Mouse (Mus musculus) left cerebral cortex, postnatal 36 days (tissue): ENCODE data around the gene Uspl1. TPM values are rescaled to one million over a fixed set of nuclear protein-coding genes. Genes with fewer than 3 reads are reported as not detected.

Experiments used
- DNase-seq, 2 experiments: peaks; one replicate each; pipeline ENCODE4 v3.0.0; 2021 to 2022; ENCODE audit warnings: low spot score in 2 of 2, mixed read lengths in 1 of 2
- intact Hi-C: fragments of 180-260 bp; cut with DNase I; formaldehyde crosslinking; loops from one replicate; pipeline ENCODE4 v1.15.1; 2025
- total RNA-seq, 2 experiments: library from RNA; stranded (reverse); gene quantifications; 2 replicates each; pipeline ENCODE4 v1.2.3; 2021

The Uspl1 gene
- total RNA-seq, 2 experiments from 2014 or later, result 38.5 to 43.6 TPM

DNA sequence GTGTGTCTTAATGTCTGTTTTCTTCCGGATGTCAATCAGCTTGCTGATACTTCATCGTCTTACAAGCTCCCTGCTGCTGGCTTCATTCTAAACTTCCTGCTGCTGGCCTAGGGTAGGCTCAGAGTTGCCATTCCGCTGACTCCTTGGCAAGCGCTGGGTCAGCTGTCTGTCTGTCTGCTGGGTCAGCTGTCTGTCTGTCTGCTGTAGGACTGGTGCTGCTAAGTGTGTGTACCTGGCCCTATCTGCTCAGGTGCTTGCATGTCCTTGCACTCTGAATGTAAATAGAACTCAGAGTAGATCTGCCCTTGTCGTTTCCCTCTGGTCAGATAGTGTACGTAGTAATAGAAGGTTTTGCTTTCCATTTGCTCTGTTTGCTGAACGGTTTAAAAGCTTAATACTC is 20.7 kb downstream of the Uspl1 start:
- intact Hi-C loops, result loop anchor here (10.0 kb wide), 1 partner anchor 420 kb away; no protein-coding TSS in a partner anchor
- DNase-seq, result no peak

DNA sequence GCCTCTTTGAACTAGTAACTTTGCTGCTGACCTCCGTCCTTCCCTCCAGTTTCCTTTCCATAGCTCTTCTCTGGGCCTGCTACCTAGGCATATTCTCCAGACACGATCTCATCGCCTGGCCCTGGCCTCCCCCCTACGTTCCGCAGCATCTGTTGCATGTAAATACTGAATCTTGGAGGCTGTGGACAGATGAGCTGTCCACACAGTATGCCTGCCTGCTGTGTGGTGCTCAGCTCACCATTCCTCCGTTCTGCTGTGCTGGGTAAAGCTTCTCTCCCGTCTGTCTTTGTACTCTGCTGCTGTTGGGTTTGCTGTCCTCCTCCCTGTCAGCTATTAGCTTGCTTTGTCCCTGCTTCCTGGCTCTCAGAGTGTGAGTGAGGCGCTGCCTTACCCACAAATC is 21.1 kb downstream of the Uspl1 start:
- intact Hi-C loops, result loop anchor here (10.0 kb wide), 1 partner anchor 420 kb away; no protein-coding TSS in a partner anchor
- no peak for DNase-seq

DNA sequence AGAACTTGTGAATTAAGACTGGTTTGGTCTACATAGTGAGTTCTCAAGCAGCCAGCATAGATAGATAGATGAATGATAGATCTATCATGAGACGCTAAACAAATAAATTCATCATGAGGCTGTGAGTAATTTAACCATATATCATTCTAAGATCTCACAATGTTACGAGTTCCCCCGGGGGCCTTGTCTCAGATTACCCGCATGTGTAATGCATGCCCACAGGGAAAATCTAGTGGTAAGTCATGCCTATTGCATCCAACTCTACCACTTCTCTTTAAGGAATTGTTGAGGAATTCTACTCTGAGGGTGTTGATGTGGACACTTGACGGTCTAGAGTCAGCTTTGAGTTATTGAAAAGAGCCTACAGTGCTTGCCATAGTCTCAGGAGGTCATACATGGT is 22.1 kb downstream of the Uspl1 start:
- intact Hi-C loops, result loop anchor here (10.0 kb wide), 1 partner anchor 419 kb away; no protein-coding TSS in a partner anchor
- DNase-seq, result no peak

DNA sequence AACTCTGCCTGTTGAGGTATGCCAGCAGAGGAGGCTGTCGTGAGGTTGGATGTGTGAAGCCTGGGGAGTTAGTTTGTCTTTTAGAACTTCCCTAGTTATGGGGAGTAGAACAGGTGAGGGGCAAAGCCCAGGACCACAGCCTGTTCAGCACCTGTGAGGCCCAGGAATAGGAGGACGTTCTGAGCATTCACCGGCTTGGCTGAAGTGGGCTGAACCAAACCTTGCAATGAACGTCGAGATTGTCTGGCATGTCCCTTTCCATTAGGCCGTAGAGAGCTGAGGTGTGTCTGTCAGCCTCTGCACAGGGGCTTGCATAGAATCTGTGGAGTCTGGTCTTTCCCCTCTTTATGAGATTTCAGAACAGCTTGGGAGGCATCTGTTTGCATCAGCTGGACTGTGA is 23.5 kb downstream of the Uspl1 start:
- intact Hi-C loops, result loop anchor here (10.0 kb wide), 1 partner anchor 417 kb away; no protein-coding TSS in a partner anchor
- no peak for DNase-seq

DNA sequence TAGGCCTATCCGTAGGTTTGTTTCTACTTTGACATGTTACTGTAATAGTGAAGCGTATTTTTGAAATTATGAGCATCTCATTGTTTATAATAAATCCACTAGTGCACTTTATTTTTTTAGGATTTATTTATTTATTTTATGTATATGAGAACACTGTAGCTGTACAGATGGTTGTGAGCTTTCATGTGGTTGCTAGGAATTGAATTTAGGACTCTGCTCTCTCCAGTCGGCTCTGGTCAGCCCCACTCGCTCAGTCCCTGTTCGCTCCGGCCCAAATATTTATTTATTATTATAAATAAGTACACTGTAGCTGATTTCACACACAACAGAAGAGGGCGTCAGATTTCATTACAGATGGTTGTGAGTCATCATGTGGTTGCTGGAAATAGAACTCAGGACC is 24.6 kb downstream of the Uspl1 start:
- DNase-seq, result no peak

DNA sequence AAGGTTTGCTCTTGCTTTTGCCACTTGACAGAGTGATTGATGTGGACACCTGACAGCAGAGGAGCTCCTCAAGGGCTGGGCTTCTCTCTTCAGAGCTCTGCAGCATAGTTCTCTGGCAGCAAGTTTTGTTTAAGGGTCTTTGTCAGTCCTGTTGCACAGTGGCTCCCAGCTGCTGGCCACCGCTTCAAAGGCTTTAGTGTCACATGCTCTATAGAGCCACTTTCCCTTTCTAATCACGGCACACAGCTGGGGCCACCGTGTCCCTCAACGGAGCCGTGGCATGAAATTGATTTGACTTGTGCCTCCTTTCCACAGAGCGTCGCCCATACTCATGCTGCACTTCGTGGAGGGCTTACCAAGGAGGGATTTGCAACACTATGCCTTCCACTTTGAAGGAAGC is 25.2 kb downstream of the Uspl1 start:
- no peak for DNase-seq
- intact Hi-C loops, result loop anchor here (10.0 kb wide), 1 partner anchor 415 kb away; no protein-coding TSS in a partner anchor

More for the DNA sequence above, 24.6 kb downstream of the Uspl1 start:
- intact Hi-C loops, result loop anchor here (10.0 kb wide), 1 partner anchor 416 kb away; no protein-coding TSS in a partner anchor

DNA sequence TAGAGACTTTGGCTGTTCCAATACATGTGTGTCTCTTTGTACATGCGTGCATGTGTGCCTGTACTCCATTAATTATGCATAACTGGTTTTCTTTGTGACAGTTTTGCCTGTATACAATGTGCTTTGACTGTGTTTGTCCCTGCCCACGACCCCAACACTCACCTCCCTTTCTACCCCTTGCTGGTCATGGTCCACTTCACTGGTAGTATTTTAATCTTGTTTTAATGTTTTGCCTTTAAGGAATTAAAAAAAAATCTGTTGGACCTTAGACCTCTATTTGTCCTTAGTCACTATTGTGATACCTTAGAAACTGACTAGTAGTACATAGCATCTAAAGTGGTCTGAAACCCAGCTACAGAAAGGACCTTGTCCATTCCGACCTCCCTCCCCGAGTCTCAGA is 26.9 kb downstream of the Uspl1 start:
- DNase-seq, result no peak
- intact Hi-C loops, result loop anchor here (5.0 kb wide), 1 partner anchor 126 kb away; no protein-coding TSS in a partner anchor

DNA sequence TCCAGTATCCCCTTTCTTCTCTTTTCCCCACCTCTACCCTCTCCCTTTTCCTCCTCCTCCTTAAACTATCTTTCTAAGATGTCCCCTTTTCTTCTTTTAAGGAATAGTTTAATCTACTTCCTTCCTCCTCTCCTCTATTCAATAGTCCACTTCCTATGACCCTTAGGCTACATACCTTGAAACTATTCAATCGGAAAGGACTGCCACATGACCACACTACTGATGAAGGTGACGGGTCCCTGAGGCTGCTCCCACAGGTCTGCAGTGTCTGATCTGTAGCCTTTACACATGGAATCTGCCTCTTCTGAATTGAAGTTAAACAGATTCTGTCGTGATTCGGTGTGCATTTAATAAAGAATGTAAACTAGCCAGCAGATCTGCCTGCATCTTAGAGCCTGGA is 28.7 kb downstream of the Uspl1 start:
- DNase-seq, result no peak
- intact Hi-C loops, result loop anchor here (5.0 kb wide), 1 partner anchor 124 kb away; no protein-coding TSS in a partner anchor

DNA sequence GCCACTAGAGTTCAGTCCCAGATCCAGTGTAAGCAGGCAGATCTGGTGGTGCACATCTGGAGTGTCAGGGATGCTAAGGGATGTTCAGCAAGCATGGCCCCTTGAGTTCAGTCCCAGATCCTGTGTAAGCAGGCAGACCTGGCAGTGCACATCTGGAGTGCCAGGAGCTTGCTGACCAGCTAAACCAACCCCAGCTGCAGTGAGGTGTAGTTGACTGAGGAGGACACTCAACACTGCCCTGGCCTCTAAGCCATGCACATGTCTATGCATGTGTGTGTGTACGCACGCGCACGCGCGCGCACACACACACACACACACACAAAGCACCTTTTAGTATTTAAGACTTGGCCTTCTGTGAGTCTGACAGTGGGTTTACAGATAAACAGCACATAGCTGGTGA is 31.4 kb downstream of the Uspl1 start:
- DNase-seq, result no peak

DNA sequence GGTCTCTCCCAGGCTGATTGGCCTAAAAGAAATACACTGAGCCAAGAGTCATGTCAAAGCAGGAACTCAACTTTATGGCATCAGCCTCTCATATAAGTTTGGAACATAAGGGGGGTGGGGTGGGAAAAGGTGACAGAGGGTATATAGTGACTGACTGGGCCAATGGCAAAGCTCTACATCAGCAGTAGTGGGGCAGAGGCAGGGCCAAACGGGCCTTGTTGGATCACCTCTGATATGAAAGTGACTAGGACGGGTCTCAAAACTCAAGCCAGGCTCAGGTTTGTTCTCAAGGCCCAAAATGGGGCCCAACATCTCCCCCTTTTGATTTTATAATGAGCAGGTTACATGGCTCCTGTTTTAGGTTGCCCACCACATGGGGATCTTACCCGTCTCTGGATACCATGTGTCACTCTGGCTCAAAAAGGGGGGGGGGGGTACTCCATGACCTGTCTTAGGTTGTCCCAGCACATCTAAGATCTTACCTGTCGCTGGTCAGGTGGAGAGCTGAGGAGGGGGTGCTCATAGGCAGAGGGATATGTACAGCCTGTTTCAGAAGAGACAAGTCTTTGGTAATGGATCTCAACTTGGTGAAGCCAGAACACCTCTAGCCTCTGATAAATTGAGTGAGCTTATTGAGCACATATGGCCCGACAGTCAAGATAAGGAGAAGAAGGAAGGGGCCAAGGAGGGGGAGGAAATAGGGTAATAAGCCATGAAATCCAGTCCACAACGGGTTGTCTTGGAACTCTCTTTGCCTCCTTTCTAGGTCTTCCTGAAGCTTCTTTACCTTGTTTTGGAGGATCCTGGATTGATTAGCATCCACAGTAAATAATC is 33.6 kb downstream of the Uspl1 start:
- intact Hi-C loops, result no loop called here
- DNase-seq, result no peak

More for the DNA sequence above, 31.4 kb downstream of the Uspl1 start:
- intact Hi-C loops, result no loop called here

DNA sequence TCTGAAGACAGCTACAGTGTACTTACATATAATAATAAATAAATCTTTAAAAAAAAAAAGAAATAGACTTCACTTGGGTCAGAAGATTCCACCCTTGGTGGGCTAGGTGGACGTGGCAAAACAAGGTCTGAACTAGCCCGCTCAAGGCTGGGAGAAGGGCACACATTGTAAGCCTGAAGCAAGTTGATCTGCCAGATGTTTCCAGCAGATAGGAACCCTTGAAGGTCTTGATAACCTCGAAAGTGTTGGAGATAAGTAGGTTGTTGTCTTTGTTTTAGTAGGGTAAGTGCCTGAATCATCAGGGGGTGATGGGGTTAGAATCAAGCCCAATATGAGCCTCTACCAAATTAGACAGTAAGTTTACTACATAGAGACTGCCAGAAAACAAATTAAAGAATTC is 35.3 kb downstream of the Uspl1 start:
- DNase-seq, result no peak
- intact Hi-C loops, result no loop called here

DNA sequence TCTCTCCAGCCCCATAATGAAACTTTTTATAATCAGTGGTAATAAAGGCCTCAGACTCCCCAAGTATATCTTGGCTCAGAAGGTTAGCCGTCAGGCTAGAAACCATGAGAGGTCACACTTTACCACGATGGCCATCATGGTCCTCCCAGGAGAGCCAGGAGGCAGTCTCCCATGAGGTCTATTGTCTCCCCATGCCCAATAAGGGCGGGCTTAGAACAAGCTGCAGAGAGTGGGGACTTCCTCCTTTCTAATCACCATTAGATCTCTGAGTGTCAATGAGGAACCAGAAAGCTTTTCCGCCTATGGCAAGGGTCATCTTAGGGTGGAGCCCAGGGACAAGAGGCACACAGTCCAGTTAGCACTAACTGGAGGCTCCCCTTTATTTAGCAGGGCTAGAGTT is 37.2 kb downstream of the Uspl1 start:
- intact Hi-C loops, result no loop called here
- no peak for DNase-seq

DNA sequence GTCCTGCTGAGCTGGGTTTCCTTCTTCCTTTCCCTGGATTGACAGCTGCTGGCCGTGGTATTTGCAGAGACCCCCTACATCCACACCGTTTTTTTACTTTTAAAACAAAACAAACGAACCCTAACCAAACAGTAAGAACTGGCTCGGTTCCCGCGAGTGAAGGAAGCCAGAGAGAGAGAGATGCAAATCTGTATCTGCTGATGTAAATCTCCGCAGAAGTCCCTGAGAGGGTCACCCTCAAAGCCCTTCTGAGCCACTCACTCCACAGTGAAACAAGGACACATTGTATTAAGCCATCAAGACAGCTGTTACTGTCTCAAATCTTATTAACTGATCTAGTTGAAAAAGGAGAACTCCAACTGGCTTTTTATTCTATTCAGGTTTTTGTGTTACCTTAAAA is 40.5 kb downstream of the Uspl1 start:
- DNase-seq, result no peak
- intact Hi-C loops, result no loop called here

DNA sequence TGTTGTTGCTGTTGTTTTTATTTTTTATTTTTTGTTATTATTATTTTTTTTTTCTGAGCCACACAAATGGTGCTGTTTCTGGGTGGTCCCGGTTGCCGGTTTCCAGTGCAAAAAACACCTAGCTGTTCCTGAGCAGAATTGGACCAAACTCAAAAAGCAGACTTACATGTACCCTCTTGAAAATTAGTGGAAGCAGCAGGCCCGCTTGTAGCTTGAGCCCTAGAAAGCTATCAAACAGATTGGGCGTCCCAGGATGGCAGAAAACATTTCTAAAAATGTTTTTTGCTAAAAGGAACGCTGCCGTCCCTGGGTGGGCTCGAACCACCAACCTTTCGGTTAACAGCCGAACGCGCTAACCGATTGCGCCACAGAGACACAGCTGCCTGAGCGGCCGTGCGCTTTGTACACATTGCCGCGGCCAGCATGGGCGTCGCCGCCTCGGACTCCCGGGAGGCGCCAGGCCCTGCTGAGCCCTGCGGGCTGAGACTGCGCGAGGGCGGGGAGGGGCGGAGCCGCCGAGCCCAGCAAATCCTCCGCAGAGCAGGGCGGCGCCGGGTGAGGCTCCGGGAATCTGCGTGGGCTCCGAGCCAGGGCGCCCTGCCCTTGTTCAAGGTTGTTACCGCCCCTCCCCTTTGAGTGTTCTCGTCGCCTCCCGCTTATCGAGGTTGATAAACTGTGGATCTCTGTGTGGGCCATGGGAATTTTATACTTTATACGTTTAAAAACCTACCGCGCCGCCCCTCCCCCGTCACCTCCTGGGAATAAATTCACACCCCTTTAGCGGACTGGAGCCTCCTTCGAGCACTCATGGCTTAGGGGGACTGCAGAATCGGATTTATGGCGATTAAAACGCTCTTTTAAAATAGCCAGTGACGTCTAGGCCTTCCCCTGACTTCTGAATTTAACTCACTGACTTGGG is 44.8 kb downstream of the Uspl1 start:
- peak; percentile 99 for DNase-seq
- intact Hi-C loops, result loop anchor here (1.0 to 2.0 kb wide), 2 partner anchors 45 to 176 kb away; partner anchors contain the start of genes Hmgb1 and Uspl1

DNA sequence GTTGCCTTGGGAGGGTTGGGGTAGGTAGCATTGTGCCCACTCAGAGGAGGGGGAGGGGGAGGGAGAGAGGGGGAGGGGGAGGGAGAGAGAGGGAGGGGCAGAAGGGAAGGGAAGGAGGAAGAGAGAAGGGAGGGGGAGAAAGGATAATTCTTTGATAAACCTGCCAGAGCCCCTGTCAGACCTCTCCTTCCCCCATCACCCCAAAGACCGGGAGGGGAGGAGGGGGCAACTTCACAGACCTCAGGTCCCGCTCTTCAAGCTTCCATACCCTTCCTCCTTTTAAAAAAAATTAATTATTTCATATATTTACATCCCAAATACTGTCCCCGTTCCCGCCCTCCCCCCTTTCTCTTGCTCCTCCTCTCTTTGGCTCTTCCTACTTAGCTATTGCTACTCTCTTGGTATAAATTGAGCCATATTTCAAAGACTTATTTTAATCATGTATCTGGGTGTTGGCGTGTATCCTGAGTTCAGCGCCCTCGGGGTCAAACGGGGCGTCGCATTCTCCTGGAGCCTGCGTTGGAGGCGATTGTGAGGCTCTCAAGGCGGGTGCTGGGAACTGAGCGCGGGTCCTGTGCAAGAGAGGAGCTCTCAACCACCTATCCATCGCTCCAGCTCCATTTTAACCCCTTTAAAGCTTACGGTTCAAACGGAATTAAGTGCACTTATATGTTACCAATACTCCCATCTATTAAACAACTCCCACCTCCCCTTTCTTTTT is 45.6 kb downstream of the Uspl1 start:
- DNase-seq, result no peak
- intact Hi-C loops, result loop anchor here (1.0 to 2.0 kb wide), 2 partner anchors 45 to 177 kb away; partner anchors contain the start of genes Hmgb1 and Uspl1

DNA sequence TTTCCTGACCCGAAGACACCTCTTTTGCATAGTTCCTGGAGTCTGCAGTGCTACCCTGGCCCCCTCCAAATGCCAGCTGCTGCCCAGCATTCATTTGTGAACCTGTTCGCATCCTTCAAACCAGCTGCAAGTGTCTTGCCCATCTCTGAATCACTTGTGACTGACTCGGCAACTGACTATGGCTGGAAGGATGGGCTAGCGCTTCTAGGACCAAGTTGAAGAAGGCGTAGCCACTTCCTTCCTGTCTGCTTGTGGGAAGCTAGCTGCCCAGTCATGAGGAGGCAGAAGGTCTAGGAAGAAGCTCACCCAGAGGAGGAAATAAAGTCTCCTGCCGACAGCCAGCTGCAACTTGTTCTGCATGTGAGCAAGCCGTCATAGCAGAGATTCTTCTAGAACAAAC is 50.9 kb downstream of the Uspl1 start:
- intact Hi-C loops, result no loop called here
- no peak for DNase-seq

DNA sequence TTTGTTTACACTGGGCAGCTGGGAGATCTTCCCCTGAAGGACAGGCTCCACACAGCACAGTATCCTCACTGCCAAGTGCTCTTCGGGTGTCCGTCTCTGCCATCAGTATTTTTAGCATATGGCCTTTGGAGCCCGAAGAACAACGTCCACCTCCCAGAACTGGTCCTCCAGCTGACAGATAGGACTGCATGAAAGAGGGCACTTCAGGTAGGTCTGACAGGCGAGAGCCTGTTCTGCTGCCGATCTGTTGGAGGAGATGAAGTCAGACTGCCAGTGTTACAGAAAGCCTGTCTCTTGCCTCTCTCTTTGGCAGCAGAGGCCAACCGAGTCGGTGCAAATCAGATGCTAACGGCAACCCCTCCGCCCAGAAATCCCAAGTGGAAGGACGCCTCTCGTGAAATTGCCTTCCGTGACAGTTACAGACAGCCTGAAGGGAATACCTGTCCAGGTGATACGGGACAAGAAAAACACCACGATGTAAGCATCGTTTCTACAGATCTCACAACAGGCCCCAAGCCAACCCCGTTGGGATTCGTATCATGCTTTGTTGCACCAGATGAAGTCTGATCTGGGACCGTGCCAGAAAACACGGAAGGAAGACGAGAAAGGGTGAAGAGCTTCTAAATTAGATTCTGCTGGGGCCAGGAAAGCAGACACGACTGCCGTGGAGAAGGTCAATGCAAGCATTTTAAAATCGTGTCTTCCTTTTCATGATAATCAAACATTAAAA is 53.2 kb downstream of the Uspl1 start:
- DNase-seq, result no peak
- intact Hi-C loops, result no loop called here

DNA sequence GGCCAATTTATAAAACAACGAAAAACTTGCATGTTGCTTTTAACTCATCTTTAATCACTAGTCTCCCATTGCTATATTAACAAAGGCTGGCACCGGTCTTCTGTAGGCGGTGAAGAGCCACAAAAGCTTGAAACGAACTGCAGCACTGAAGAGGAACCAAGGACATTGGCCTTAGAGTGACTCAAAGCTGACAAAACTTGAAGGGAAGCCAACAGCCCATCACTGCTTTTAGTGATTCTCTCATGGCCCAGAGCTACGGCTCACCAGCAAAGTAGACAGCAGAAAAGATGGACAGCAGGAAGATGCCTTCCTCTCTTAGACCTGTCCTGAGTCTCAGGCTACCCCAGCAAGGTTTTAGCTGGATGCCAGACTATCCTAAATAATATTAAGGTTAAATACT is 58.3 kb downstream of the Uspl1 start:
- intact Hi-C loops, result no loop called here
- no peak for DNase-seq

DNA sequence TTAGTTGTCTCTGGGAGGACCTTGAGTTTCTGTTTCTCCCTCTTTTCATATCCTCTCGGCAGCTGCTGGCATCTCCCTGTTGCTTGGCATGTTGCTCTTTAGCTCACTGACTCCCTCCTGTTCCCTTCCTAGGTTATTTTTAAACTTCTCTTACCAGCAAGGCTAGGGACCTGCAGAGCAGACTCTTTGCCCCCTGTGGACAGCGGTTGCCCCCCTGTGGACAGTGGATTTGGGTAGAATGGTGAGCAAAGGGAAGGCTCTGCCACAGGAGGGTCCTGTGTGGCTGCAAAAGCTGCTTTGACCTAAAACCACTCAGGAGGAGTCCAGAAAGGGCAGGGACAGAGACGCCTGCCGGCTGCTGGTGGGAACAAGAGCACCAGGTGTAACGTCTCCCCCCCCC is 58.9 kb downstream of the Uspl1 start:
- DNase-seq, result no peak
- intact Hi-C loops, result no loop called here
